Mouse (Mus musculus) colon, adult 2 months (tissue): ENCODE results near the gene Casq1. TPM values are rescaled to one million over a fixed set of nuclear protein-coding genes. Genes with fewer than 3 reads are reported as not detected.

Experiments
- polyA plus RNA-seq: library from polyadenylated mRNA; depleted of rRNA; stranded (reverse); fragments of >200 nt; gene quantifications from 2 replicates; pipeline ENCODE4 v1.2.3, GENCODE M21; 2012; rRNA removed

Casq1 gene
- 0.22 and 0.60 TPM in 2 replicates for polyA plus RNA-seq

DNA sequence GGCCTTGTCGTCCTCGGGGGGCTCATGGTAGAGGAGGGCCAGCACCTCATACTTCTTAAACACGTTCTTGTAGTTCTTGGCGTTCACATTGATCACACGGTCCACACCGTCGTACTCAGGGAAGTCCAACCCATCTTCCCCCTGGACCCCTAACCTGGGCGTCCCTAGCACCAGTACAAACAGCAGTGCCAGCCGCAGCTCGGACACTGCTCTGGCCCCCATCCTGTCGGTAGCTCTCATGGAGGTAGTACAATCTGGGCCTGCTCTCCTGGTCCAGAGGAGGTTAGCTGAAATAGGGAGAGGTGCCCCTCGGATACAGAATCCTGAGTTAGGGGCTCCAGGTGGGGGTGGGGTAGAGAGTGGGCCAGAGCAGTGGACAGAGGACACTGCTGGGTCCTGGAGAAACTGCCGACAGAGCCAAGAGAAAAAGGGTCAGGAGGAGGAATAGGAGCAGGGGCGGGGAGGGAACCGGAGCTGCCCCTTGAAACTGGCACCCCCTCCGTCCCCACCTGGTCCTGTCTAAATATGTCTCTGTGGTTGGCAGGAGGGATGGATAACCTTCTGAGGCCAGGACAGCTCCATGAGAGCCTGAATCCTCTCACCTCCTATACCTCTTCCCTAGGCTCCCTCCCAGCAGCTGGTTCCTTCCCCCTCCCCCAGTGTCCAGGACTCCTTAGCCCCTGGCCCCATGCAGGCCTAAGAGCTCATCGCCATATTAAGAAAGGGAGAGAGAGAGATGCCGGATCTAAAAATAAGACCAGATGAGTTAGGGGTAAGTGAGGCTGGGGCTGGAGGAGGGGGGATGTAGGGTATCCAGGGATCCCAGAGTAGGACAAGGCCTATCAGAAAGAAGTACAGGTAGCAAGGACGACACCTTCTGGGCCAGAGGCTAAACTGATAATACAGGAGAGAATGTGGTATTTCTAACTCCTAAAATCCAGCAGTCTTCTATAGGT, at the start of gene Casq1:
Gene Casq1 (minus strand): TSS at position 418 of the 956 bp plus-strand sequence.

DNA sequence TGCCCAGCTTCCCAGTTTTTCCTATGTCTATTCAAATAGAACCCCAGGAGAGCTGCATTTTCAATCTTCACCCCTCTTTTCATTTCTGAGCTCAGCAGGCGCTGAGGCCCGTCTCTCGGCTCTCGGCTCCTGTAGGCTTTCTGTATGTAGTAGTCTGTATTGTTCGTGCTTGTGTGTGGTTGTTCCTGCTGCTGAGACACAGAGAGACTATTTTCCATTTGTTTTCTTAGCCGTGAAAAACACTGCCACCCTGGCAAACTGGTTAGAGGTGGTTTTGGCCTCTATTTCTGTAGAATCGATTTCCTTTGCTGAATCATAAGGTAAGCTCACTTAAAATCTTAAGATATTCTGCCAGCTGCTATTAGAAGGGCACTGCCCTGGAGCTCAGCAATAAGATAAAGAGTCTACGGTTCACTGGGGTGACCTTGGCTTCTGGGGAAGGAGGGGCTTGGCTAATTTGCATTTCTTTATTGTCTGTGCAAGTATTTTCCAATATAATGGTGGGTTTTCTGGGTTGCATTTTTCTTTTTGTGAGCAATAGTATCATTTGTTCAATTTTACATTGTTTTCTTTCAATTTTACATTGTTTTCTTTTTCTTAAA, 41.9 kb upstream of the Casq1 start, which contains the start of gene Igsf8:
Gene Igsf8 (plus strand): TSS at position 165 of the 602 bp plus-strand sequence.

DNA sequence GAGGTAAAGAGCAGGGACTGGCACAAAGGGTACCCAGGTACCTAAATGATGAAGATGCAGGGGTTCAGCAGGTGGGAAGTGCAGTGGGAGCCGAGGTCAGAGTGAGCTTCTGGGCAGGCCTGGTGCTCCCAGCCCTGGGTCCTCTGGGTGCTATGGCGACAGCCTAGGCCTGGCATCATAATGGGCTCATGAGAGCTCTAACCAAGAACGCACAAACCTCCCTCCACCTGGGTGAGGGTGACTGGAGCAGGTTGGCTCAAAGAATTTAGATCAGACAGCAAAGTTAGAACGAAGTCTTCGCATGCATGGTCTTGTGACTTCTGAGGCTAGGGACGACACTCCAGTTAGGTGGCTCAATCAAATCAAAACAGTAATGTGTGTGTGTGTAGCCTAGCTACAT, 38.6 kb upstream of the Casq1 start, which contains the start of gene Atp1a4:
Gene Atp1a4 (minus strand): TSS at position 101 of the 400 bp plus-strand sequence.

DNA sequence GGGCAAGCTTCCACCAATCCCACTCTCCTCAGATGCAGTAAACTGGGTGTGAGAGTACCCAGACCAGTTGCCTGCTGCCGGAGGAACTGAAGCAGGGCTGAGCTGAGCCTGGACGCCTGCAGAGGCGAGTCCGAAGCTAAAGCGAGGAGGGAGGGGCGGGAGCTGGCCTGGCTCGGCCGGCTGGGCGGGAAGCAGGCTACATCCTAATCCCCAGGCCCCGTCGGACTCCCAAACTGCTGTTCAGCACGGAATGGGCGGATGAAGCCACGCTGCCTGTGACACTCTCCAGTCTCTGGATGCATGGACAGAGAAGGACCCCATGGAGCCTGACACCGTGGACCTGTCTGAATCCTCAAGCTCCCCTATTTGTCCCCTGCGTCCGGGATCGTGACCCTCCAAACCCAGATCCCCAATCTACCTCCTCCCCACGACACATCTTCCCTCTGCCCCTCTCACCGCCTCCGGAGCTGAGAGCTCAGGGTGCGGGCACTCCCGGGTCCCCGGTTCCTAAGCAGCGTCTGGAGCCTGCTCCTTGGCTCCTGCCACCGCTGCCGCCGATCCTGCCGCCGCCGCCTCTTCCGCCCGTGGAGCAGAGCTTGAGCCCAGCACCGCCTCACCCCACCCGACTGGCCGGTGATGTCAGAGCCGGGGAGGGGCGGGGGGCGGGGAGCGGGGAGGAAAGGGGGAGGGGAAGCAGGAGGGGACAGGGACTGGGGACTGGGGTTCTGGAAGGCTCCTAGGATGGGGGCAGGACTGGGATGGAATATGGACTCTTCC, 13.3 kb downstream of the Casq1 start, which contains the start of gene Pea15a:
Gene Pea15a (minus strand): TSS at position 664 of the 777 bp plus-strand sequence.

Other genes starting within 250 kb of the Casq1 start
- gene Vangl2, start 191.4 kb downstream of the Casq1 start, polyA plus RNA-seq, result 2.5 and 2.6 TPM in 2 replicates
- gene Nhlh1, start 162.3 kb downstream of the Casq1 start, polyA plus RNA-seq, result not detected in 2 replicates
- 26.1 and 37.2 TPM in 2 replicates for gene Copa, start 137.3 kb downstream of the Casq1 start, polyA plus RNA-seq
- 99.1 and 101 TPM in 2 replicates for gene Ncstn, start 137.1 kb downstream of the Casq1 start, polyA plus RNA-seq
- gene Pex19, start 93.1 kb downstream of the Casq1 start, polyA plus RNA-seq, result 41.3 and 47.3 TPM in 2 replicates
- gene Dcaf8, start 71.8 kb downstream of the Casq1 start, polyA plus RNA-seq, result 43.7 and 46.7 TPM in 2 replicates
- 26.6 and 27.5 TPM in 2 replicates for gene Pea15a, start 13.1 kb downstream of the Casq1 start, polyA plus RNA-seq
- gene Atp1a4, start 38.5 kb upstream of the Casq1 start, polyA plus RNA-seq, result 0.06 TPM in 1 of 2 replicates, not detected in the other
- gene Igsf8, start 41.8 kb upstream of the Casq1 start, polyA plus RNA-seq, result 141 and 148 TPM in 2 replicates
- gene Atp1a2, start 78.2 kb upstream of the Casq1 start, polyA plus RNA-seq, result 10.9 and 12.5 TPM in 2 replicates
- 0.27 and 0.28 TPM in 2 replicates for gene Kcnj9, start 109.5 kb upstream of the Casq1 start, polyA plus RNA-seq
- gene Kcnj10, start 121.3 kb upstream of the Casq1 start, polyA plus RNA-seq, result 0.76 and 0.86 TPM in 2 replicates
- gene Pigm, start 156.7 kb upstream of the Casq1 start, polyA plus RNA-seq, result 7.3 and 8.8 TPM in 2 replicates